Mouse (Mus musculus): Measurements from ENCODE around the gene Zc3h12d.

- TF ChIP-seq POLR2A (IDR thresholded peaks at IDR 0.05; ENCODE audit: borderline replicate concordance, extremely low read depth, insufficient read depth, insufficient read length, poor library complexity, severe bottlenecking) = no peak
- no peak for TF ChIP-seq CTCF (IDR thresholded peaks at IDR 0.05; ENCODE audit: borderline replicate concordance, extremely low read depth, insufficient read depth, insufficient read length)
These were observed 37.5 kb downstream of the Zc3h12d start for GRCm38 (mm10) chr10:7869746-7870145.
